Mouse (Mus musculus) layer of hippocampus, postnatal 10 days (tissue): ENCODE results near the gene Ints11. TPM values are rescaled to one million over a fixed set of nuclear protein-coding genes. Genes with fewer than 3 reads are reported as not detected.

ENCODE experiments used
- microRNA-seq, 2 experiments: library from miRNA; unstranded; fragments of <30 nt; microRNA quantifications; one replicate each; pipeline ENCODE4 v1.2.0; 2021
- total RNA-seq, 2 experiments: library from RNA; stranded (reverse); gene quantifications; 2 replicates each; pipeline ENCODE4 v1.2.3; 2021

Ints11 gene
- total RNA-seq, 2 experiments from 2014 or later: 35.9 to 41.0 TPM

Small RNA genes lying within 50 kb of the gene (microRNA-seq; reads per million reads assigned to microRNA genes)
- gene Gm22991: 0 reads per million in 2 experiments

Other genes starting within 250 kb of the Ints11 start
- 10 to 100 TPM; 53.5 to 59.7 TPM for gene Cdk11b, start 244.7 kb upstream of the Ints11 start, total RNA-seq
- not detected for gene Gm10563, start 224.1 kb upstream of the Ints11 start, total RNA-seq
- 1 to 10 TPM; 2.7 to 4.1 TPM for gene Mmp23, start 216.2 kb upstream of the Ints11 start, total RNA-seq
- gene Mib2, start 200.3 kb upstream of the Ints11 start, total RNA-seq: 10 to 100 TPM; 89.1 to 96.6 TPM
- gene Fndc10, start 175.2 kb upstream of the Ints11 start, total RNA-seq: 10 to 100 TPM; 21.9 to 22.3 TPM
- 10 to 100 TPM; 77.2 to 81.7 TPM for gene Ssu72, start 164.7 kb upstream of the Ints11 start, total RNA-seq
- 10 to 100 TPM; 44.8 to 45.2 TPM for gene Tmem240, start 134.7 kb upstream of the Ints11 start, total RNA-seq
- 10 to 100 TPM; 68.7 to 71.4 TPM for gene Atad3a, start 108.5 kb upstream of the Ints11 start, total RNA-seq
- 10 to 100 TPM; 16.3 to 18.2 TPM for gene Vwa1, start 94.8 kb upstream of the Ints11 start, total RNA-seq
- gene Tmem88b, start 83.7 kb upstream of the Ints11 start, total RNA-seq: 1 to 10 TPM; 3.5 to 4.5 TPM
- not detected for gene Ankrd65, start 79.1 kb upstream of the Ints11 start, total RNA-seq
- 100 to 1,000 TPM; 109 to 114 TPM for gene Mrpl20, start 66.7 kb upstream of the Ints11 start, total RNA-seq
- 10 to 100 TPM; 75.5 to 83.2 TPM for gene Ccnl2, start 57.1 kb upstream of the Ints11 start, total RNA-seq
- 10 to 100 TPM; 66.7 to 77.0 TPM for gene Aurkaip1, start 38.3 kb upstream of the Ints11 start, total RNA-seq
- gene Mxra8, start 29.9 kb upstream of the Ints11 start, total RNA-seq: 10 to 100 TPM; 14.1 to 16.0 TPM
- gene Dvl1, start 22.1 kb upstream of the Ints11 start, total RNA-seq: 10 to 100 TPM; 69.5 to 82.8 TPM
- gene Tas1r3, start 6.2 kb upstream of the Ints11 start, total RNA-seq: under 1 TPM; 0.27 to 0.30 TPM
- gene Cptp, start 106 bp upstream of the Ints11 start, total RNA-seq: 10 to 100 TPM; 28.1 to 32.2 TPM
- 10 to 100 TPM; 68.1 to 77.0 TPM for gene Pusl1, start 22.2 kb downstream of the Ints11 start, total RNA-seq
- 100 to 1,000 TPM; 145 to 162 TPM for gene Acap3, start 22.3 kb downstream of the Ints11 start, total RNA-seq
- 10 to 100 TPM; 93.3 to 97.5 TPM for gene Ube2j2, start 74.3 kb downstream of the Ints11 start, total RNA-seq
- 10 to 100 TPM; 25.9 to 29.7 TPM for gene C1qtnf12, start 92.8 kb downstream of the Ints11 start, total RNA-seq
- 10 to 100 TPM; 10.6 to 11.6 TPM for gene B3galt6, start 123.1 kb downstream of the Ints11 start, total RNA-seq
- 100 to 1,000 TPM; 128 to 136 TPM for gene Sdf4, start 123.3 kb downstream of the Ints11 start, total RNA-seq
- 1 to 10 TPM; 1.2 to 2.2 TPM for gene Tnfrsf4, start 144.3 kb downstream of the Ints11 start, total RNA-seq
- not detected for gene Tnfrsf18, start 156.6 kb downstream of the Ints11 start, total RNA-seq
- gene Ttll10, start 189.9 kb downstream of the Ints11 start, total RNA-seq: under 1 TPM; 0.13 to 0.16 TPM
- 10 to 100 TPM; 22.6 to 28.9 TPM for gene 9430015G10Rik, start 240.4 kb downstream of the Ints11 start, total RNA-seq